Mouse (Mus musculus) forebrain, postnatal 0 days (tissue): Measurements from ENCODE around the gene Smchd1. TPM values are rescaled to one million over a fixed set of nuclear protein-coding genes. Genes with fewer than 3 reads are reported as not detected.

Source experiments
- ATAC-seq: fragments of 200-750 bp; cut with Nextera tagmentation; 2 replicates; pipeline ENCODE4 v1.8.0; 2017; ENCODE audit warnings: mild to moderate bottlenecking, moderate library complexity
- DNase-seq: peaks from one replicate; pipeline ENCODE4 v3.0.0-alpha.2; 2015
- H3K27ac ChIP-seq: fragments of 300-500 bp; sonication (generic); 2 replicates; pipeline ENCODE4 v1.5.1; 2014; ENCODE audit warnings: low read depth, mild to moderate bottlenecking, antibody characterized with exemption, low read length, moderate library complexity, mixed read lengths
- H3K27me3 ChIP-seq: fragments of 300-500 bp; sonication (generic); 2 replicates; pipeline ENCODE4 v1.6.1; 2014; ENCODE audit warnings: mild to moderate bottlenecking, low read length, mixed read lengths; ENCODE audit not compliant: insufficient read depth
- H3K36me3 ChIP-seq: fragments of 300-500 bp; sonication (generic); 2 replicates; pipeline ENCODE4 v1.6.1; 2014; ENCODE audit warnings: mild to moderate bottlenecking, moderate library complexity; ENCODE audit not compliant: insufficient read depth
- H3K4me1 ChIP-seq: fragments of 300-500 bp; sonication (generic); 2 replicates; pipeline ENCODE4 v1.6.1; 2014; ENCODE audit warnings: antibody characterized with exemption; ENCODE audit not compliant: insufficient read depth
- H3K4me2 ChIP-seq: fragments of 300-500 bp; sonication (generic); 2 replicates; pipeline ENCODE4 v1.6.1; 2014; ENCODE audit warnings: low read depth, mild to moderate bottlenecking, moderate library complexity
- H3K4me3 ChIP-seq: fragments of 300-500 bp; sonication (generic); 2 replicates; pipeline ENCODE4 v1.5.1; 2014; ENCODE audit warnings: low read depth, low read length, mixed read lengths
- H3K9ac ChIP-seq: fragments of 300-500 bp; sonication (generic); 2 replicates; pipeline ENCODE4 v1.6.1; 2014; ENCODE audit warnings: mild to moderate bottlenecking
- H3K9me3 ChIP-seq: fragments of 300-500 bp; sonication (generic); 2 replicates; pipeline ENCODE4 v1.6.1; 2016; ENCODE audit warnings: low read length
- CTCF ChIP-seq: sonication (generic); IDR thresholded peaks from 2 replicates; pipeline ENCODE4 v1.5.1; 2016; ENCODE audit warnings: antibody characterized with exemption, control low read depth, low read depth
- WGBS: fragments of 180-500 bp; shearing (Covaris S2); extraction: QIAGEN DNeasy Blood & Tissue Kit; methylation state at CpG from one replicate; pipeline ENCODE4 v1.1.7; 2014; 5-methylcytosine and 5-hydroxymethylcytosine counted together
- polyA plus RNA-seq: library from polyadenylated mRNA; unstranded; fragments of >200 nt; fragmentation: Nextera tagmentation; extraction: Ambion mirVana; gene quantifications from 2 replicates; pipeline ENCODE4 v1.2.1, GENCODE M21; 2015
- total RNA-seq: library from RNA; depleted of rRNA; stranded (reverse); fragments of >200 nt; gene quantifications from 2 replicates; pipeline ENCODE4 v1.2.3, GENCODE M21; 2014; rRNA removed

The Smchd1 gene
- total and polyA plus RNA-seq, 2 experiments from 2014 or later: 35.4 to 58.7 TPM

DNA sequence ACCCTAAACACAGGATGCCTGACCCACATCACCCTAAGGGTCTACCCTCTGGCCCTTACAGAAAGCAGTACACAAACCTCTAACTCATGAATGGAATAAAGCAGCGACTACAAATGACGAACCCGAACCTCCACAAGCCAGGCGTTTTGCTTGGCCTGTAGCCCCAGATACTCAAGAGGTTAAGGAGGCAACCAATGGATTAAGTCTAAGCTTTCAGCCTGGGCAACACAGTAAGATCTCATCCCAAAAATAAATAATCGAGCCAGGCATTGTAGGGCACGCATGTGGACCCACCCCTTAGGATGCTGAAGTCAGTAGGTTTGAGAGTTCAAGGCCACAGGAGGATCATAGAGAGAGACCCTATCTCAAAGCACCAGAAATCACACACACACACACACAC, 169.1 kb downstream of the Smchd1 start:
- Histone ChIP-seq H3K27me3 (peaks cover 13% of the 10 kb centered on the region; the same call in 1 of the 2 replicates), H3K4me3 (no peak overlapping the region), H3K36me3 (no peaks in the 10 kb centered on the region), H3K27ac (no peak overlapping the region), H3K9me3 (no peaks in the 10 kb centered on the region), H3K4me2 (no peak overlapping the region), H3K4me1 (peaks cover 9% of the 10 kb centered on the region; the same call in 1 of the 2 replicates), H3K9ac (no peak overlapping the region)
- 92% methylated on average over 6 of the region's 6 CpGs for WGBS
- DNase-seq: no peak
- TF ChIP-seq CTCF: no peak
- no peak for ATAC-seq

DNA sequence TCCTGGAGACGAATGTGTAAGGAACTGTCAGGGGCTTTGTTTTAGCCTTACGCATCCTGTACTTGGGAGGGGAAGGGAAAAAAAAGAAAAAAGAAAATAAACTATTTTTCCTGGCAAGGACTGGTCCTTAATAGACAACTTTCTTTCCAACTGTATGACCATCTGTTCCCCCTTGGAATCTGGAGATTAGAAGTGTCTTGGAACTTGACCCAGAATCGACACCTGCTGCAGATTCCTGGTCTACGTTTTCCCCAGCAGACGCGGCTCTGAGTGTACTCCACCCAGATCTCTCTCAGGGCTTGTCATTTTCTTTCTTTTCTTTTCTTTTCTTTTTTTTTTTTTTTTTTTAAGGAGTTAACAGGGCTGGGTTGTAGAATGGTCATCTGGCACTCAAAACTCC, 171.7 kb downstream of the Smchd1 start:
- WGBS: 48% methylated on average over 6 of the region's 6 CpGs
- ATAC-seq: no peak
- no peak overlapping the region for H3K27ac ChIP-seq
- H3K36me3 ChIP-seq: no peaks in the 10 kb centered on the region
- H3K27me3 ChIP-seq: no peaks in the 10 kb centered on the region
- no peak for TF ChIP-seq CTCF
- no peak overlapping the region for H3K4me3 ChIP-seq
- H3K4me2 ChIP-seq: no peak overlapping the region
- no peaks in the 10 kb centered on the region for H3K9me3 ChIP-seq
- H3K4me1 ChIP-seq: no peaks in the 10 kb centered on the region
- peak; percentile 27 for DNase-seq
- no peak overlapping the region for H3K9ac ChIP-seq

DNA sequence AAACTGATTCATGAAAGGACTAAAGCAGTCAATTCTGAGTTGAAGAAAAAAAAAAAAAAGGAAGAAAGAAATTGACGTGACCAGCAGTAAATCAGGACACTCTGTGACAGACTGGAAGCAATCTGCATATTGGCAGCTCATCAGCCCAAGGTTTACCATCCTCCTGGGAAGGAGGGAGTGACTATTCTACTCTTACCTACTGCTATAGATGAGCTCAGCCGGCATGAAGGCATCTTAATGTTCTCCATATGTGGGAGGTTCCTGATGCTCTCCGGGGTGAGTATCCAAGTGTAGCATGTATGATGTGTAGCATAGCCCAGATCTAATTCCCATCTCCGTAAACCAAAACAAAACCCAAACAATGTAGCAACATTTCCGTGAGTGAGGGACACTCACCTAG, 173.7 kb downstream of the Smchd1 start:
- 81% methylated on average over 5 of the region's 5 CpGs for whole genome bisulfite sequencing
- Histone ChIP-seq H3K27ac (no peak overlapping the region), H3K9me3 (no peaks in the 10 kb centered on the region), H3K4me1 (no peaks in the 10 kb centered on the region), H3K4me2 (no peak overlapping the region), H3K27me3 (no peaks in the 10 kb centered on the region), H3K36me3 (no peaks in the 10 kb centered on the region), H3K9ac (no peak overlapping the region), H3K4me3 (no peak overlapping the region)
- DNase-seq (no peak), ATAC-seq (no peak)
- no peak for TF ChIP-seq CTCF

DNA sequence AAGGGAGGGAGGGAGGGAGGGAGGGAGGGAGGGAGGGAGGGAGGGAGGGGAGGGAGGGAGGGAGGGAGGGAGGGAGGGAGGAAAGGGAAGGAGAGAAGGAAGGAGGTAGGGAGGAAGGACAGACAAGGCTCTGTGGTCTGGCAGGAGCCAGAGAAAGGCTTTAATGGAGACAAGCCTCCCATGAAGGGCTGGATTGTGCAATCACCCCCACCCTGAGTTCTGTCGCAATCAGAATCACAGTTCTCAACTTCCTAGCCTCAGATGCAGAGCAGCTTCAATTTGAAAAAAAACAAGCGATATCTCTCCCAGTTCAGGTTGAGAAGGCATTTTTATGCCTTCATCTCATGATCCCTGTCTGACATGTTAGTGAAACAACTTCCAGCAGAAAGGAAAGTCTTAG, 174.8 kb downstream of the Smchd1 start:
- ATAC-seq (no peak), DNase-seq (no peak)
- no peaks in the 10 kb centered on the region for H3K36me3 ChIP-seq
- H3K9me3 ChIP-seq: no peaks in the 10 kb centered on the region
- no peaks in the 10 kb centered on the region for H3K27me3 ChIP-seq
- no peak overlapping the region for H3K4me3 ChIP-seq
- no peaks in the 10 kb centered on the region for H3K4me1 ChIP-seq
- H3K4me2 ChIP-seq: no peak overlapping the region
- no peak overlapping the region for H3K9ac ChIP-seq
- 94% methylated on average over 2 of the region's 2 CpGs for WGBS
- no peak overlapping the region for H3K27ac ChIP-seq
- no peak for TF ChIP-seq CTCF

DNA sequence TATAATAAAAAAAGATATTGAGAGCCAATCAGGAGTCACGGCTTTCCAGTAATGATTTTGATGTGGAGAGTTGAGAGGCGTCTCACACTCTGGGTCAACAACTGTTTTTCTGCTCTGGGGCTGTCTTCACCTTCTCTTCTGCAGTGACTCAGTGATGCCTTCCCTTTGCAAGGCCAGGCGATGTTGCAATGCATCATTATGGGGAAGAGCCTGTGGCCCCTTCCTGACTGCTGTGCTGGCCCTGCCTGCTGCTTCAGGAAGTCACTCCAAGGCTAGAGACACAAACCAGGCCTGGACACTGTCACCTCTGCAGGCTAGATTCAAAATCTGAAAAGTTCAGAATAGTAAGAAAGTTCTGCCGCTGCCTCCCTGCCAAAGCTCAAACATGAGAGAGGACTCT, 175.3 kb downstream of the Smchd1 start:
- DNase-seq (no peak), ATAC-seq (no peak)
- no peaks in the 10 kb centered on the region for H3K4me1 ChIP-seq
- H3K36me3 ChIP-seq: no peaks in the 10 kb centered on the region
- no peak overlapping the region for H3K4me2 ChIP-seq
- TF ChIP-seq CTCF: no peak
- H3K27ac ChIP-seq: no peak overlapping the region
- no peak overlapping the region for H3K4me3 ChIP-seq
- WGBS: 95% methylated on average over 4 of the region's 4 CpGs
- no peak overlapping the region for H3K9ac ChIP-seq
- H3K9me3 ChIP-seq: no peaks in the 10 kb centered on the region
- no peaks in the 10 kb centered on the region for H3K27me3 ChIP-seq

DNA sequence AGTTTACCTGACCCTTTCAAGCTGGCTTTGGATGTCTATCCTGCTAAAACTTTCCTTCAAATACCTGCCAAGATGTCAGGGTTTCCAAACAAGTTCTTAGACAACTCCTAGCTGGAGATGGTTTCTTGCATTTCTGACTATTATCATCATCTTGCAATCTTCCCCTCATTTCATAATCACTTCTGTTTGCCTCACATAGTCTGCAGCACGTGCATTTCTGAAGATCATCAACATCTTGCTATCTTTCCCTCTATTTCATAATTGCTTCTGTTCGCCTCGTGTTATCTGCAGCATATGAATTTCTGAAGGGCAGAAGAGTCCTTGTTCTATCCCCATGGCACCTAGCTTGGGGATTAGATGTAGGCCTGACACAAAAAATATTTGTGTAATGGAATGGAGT, 180.6 kb downstream of the Smchd1 start:
- no peak overlapping the region for H3K9ac ChIP-seq
- H3K4me1 ChIP-seq: no peaks in the 10 kb centered on the region
- no peaks in the 10 kb centered on the region for H3K36me3 ChIP-seq
- H3K4me3 ChIP-seq: no peak overlapping the region
- no peaks in the 10 kb centered on the region for H3K27me3 ChIP-seq
- WGBS: 76% methylated on average over 3 of the region's 3 CpGs
- peak overlapping the region; percentile 17; the same call in 1 of the 2 replicates for H3K27ac ChIP-seq
- H3K9me3 ChIP-seq: no peaks in the 10 kb centered on the region
- DNase-seq (no peak), ATAC-seq (peak; percentile 20; the same call in 1 of the 2 replicates)
- TF ChIP-seq CTCF: no peak
- H3K4me2 ChIP-seq: no peak overlapping the region

Other genes with a start within 250 kb of the Smchd1 start
- gene Emilin2, start 163.4 kb downstream of the Smchd1 start, total RNA-seq: 2.3 and 3.2 TPM in 2 replicates
- 1.3 and 2.0 TPM in 2 replicates for gene Emilin2, start 163.4 kb downstream of the Smchd1 start, polyA plus RNA-seq
- gene Gm4707, start 15.4 kb downstream of the Smchd1 start, total RNA-seq: 1.2 and 2.8 TPM in 2 replicates
- 0.65 and 2.1 TPM in 2 replicates for gene Gm4707, start 15.4 kb downstream of the Smchd1 start, polyA plus RNA-seq
- gene Ndc80, start 51.5 kb upstream of the Smchd1 start, total RNA-seq: 3.2 and 4.0 TPM in 2 replicates
- gene Ndc80, start 51.5 kb upstream of the Smchd1 start, polyA plus RNA-seq: 4.8 and 5.7 TPM in 2 replicates
- gene Spdya, start 76.7 kb upstream of the Smchd1 start, total RNA-seq: 0.77 and 1.1 TPM in 2 replicates
- 2.1 and 2.2 TPM in 2 replicates for gene Spdya, start 76.7 kb upstream of the Smchd1 start, polyA plus RNA-seq
- gene Wdr43, start 140.6 kb upstream of the Smchd1 start, total RNA-seq: 48.8 and 50.1 TPM in 2 replicates
- gene Wdr43, start 140.6 kb upstream of the Smchd1 start, polyA plus RNA-seq: 32.3 and 39.6 TPM in 2 replicates
- 1.6 and 4.0 TPM in 2 replicates for gene Togaram2, start 197.9 kb upstream of the Smchd1 start, total RNA-seq
- gene Togaram2, start 197.9 kb upstream of the Smchd1 start, polyA plus RNA-seq: 0.96 and 1.3 TPM in 2 replicates